Mouse (Mus musculus) layer of hippocampus, adult 9-10 months (tissue): ENCODE measurements around the gene 4930583I09Rik.

Experiments used
- DNase-seq: peaks from one replicate; pipeline ENCODE4 v3.0.0; 2022; ENCODE audit warnings: low spot score

Gene 4930583I09Rik

GRCm38 (mm10) chr17:64802168-64802955 is 33.5 kb downstream of the 4930583I09Rik start:
- no peak for DNase-seq

GRCm38 (mm10) chr17:64792623-64793022 is 43.2 kb downstream of the 4930583I09Rik start:
- no peak for DNase-seq

GRCm38 (mm10) chr17:64792076-64792475 is 43.8 kb downstream of the 4930583I09Rik start:
- no peak for DNase-seq

- DNase-seq, result no peak
Observed at GRCm38 (mm10) chr17:64789175-64789574, 46.7 kb downstream of the 4930583I09Rik start.

- DNase-seq, result no peak
Observed at GRCm38 (mm10) chr17:64788301-64788700, 47.6 kb downstream of the 4930583I09Rik start.

GRCm38 (mm10) chr17:64785961-64786360 is 49.9 kb downstream of the 4930583I09Rik start:
- no peak for DNase-seq
